Mouse (Mus musculus) hindbrain, embryonic 11.5 days (tissue): ENCODE measurements at regions not wholly inside any gene's neighbourhood (a gene's known extent, or its start where the extent isn't known, plus 50 kb on each side); places are given as distances from the start of the nearest gene placed in this dataset.
A peak's percentile ranks its signal among the peaks of the same experiment; 100 is the strongest.

Experiments used
- ATAC-seq: fragments of 200-750 bp; cut with Nextera tagmentation; 2 replicates; pipeline ENCODE4 v1.8.0; 2017; ENCODE audit warnings: mild to moderate bottlenecking, moderate TSS enrichment, moderate library complexity; ENCODE audit not compliant: low FRiP score
- DNase-seq: peaks from one replicate; pipeline ENCODE4 v3.0.0-alpha.2; 2015; ENCODE audit warnings: low spot score
- H3K27ac ChIP-seq: fragments of 300-500 bp; sonication (generic); 2 replicates; pipeline ENCODE4 v1.5.1; 2014; ENCODE audit warnings: mild to moderate bottlenecking, low read depth, low read length
- H3K27me3 ChIP-seq: fragments of 300-500 bp; sonication (generic); 2 replicates; pipeline ENCODE4 v1.6.1; 2014; ENCODE audit warnings: mild to moderate bottlenecking, low read length, moderate library complexity, mixed read lengths; ENCODE audit not compliant: control insufficient read depth, insufficient read depth
- H3K36me3 ChIP-seq: fragments of 300-500 bp; sonication (generic); 2 replicates; pipeline ENCODE4 v1.6.1; 2014; ENCODE audit warnings: mild to moderate bottlenecking, low read length, moderate library complexity, mixed read lengths; ENCODE audit not compliant: control insufficient read depth, insufficient read depth
- H3K4me1 ChIP-seq: fragments of 300-500 bp; sonication (generic); replicated peaks from 2 replicates; pipeline ENCODE4 v1.6.1; 2014; ENCODE audit warnings: low read length, mixed read lengths; ENCODE audit not compliant: control insufficient read depth, insufficient read depth
- H3K4me2 ChIP-seq: fragments of 300-500 bp; sonication (generic); replicated peaks from 2 replicates; pipeline ENCODE4 v1.6.1; 2014; ENCODE audit warnings: mild to moderate bottlenecking, low read depth, low read length
- H3K4me3 ChIP-seq: fragments of 300-500 bp; sonication (generic); 2 replicates; pipeline ENCODE4 v1.5.1; 2014; ENCODE audit warnings: low read depth, low read length
- H3K9ac ChIP-seq: fragments of 300-500 bp; sonication (generic); 2 replicates; pipeline ENCODE4 v1.6.1; 2014; ENCODE audit warnings: low read depth, low read length
- H3K9me3 ChIP-seq: fragments of 300-500 bp; sonication (generic); 2 replicates; pipeline ENCODE4 v1.6.1; 2016; ENCODE audit warnings: low read length; ENCODE audit not compliant: control insufficient read depth
- WGBS: fragments of 180-500 bp; shearing (Covaris S2); extraction: QIAGEN DNeasy Blood & Tissue Kit; methylation state at CpG from one replicate; pipeline ENCODE4 v1.1.7; 2014; 5-methylcytosine and 5-hydroxymethylcytosine counted together

GRCm38 (mm10) chr11:112855975-112856374, 74.0 kb downstream of the Sox9 start:
- H3K4me1 ChIP-seq: peaks cover 3% of the 10 kb centered on the region
- H3K9ac ChIP-seq: no peak overlapping the region
- 0 out of 2 replicates have a peak, but pooled peaks cover 3% of the 10 kb centered on the region for H3K9me3 ChIP-seq
- no peaks in the 10 kb centered on the region for H3K27me3 ChIP-seq
- DNase-seq (no peak), ATAC-seq (no peak)
- no peak overlapping the region for H3K4me3 ChIP-seq
- H3K4me2 ChIP-seq: no peak overlapping the region
- no peak overlapping the region for H3K27ac ChIP-seq
- no peaks in the 10 kb centered on the region for H3K36me3 ChIP-seq
- 68% methylated on average over 5 of the region's 5 CpGs for WGBS

DNA sequence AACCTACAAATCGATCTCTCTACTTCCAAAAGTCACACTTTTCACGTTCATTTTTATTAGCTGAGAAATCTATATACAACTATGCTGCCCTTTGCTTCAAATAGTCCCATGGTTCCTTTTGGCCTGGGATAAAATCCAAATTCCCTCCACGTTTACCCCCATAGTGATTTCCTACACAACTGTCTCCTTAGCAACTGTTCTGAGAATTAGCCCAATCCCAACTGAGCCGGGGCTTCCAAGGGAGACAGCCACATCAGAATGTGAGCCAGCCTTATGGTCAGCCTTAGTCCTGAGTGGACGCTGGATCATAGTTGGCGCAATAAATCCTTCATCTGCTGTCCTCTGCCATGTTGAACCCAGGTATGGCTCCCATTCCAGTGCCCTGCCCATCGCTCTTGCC, 77.3 kb downstream of the Sox9 start:
- H3K9ac ChIP-seq: no peak overlapping the region
- H3K27ac ChIP-seq: no peak overlapping the region
- no peaks in the 10 kb centered on the region for H3K36me3 ChIP-seq
- no peak overlapping the region for H3K4me2 ChIP-seq
- H3K4me3 ChIP-seq: no peak overlapping the region
- ATAC-seq (no peak), DNase-seq (no peak)
- 0 out of 2 replicates have a peak, but pooled peaks cover 3% of the 10 kb centered on the region for H3K9me3 ChIP-seq
- no peaks in the 10 kb centered on the region for H3K27me3 ChIP-seq
- 79% methylated on average over 7 of the region's 7 CpGs for WGBS
- H3K4me1 ChIP-seq: peaks cover 9% of the 10 kb centered on the region

DNA sequence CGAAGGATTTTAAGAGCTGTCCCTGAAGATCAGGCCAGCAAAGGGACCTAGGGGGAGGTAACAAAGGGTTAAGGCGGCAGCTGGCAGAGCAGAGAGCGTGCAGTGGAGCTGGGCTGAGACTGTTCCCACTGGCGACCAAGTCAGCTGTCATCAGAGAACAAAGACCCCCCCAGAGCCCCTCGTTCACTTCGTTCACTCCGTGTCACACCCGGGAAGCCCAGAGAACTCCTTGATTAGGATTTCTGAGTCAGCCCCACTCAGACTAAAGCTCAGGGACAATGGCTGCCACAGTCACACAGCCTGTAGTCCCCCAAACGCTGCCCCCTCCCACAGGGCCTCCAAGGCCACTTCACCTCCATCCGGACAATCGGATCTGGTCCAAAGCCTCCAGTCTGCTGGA, 78.8 kb downstream of the Sox9 start:
- ATAC-seq: peak; percentile 94
- 0 out of 2 replicates have a peak, but pooled peaks cover 3% of the 10 kb centered on the region for H3K9me3 ChIP-seq
- peaks cover 9% of the 10 kb centered on the region for H3K4me1 ChIP-seq
- 0 out of 2 replicates have a peak overlapping the region, but pooled peaks have one; percentile 11 for H3K4me2 ChIP-seq
- no peak overlapping the region for H3K4me3 ChIP-seq
- DNase-seq: peak; percentile 68
- 15% methylated on average over 9 of the region's 11 CpGs for WGBS
- peak overlapping the region; percentile 33; the same call in 1 of the 2 replicates for H3K9ac ChIP-seq
- H3K27me3 ChIP-seq: no peaks in the 10 kb centered on the region
- no peaks in the 10 kb centered on the region for H3K36me3 ChIP-seq
- peak overlapping the region; percentile 90 for H3K27ac ChIP-seq

- DNase-seq (no peak), ATAC-seq (peak; percentile 54; the same call in 1 of the 2 replicates)
- H3K9ac ChIP-seq: peak overlapping the region; percentile 33; the same call in 1 of the 2 replicates
- H3K4me2 ChIP-seq: no peak overlapping the region
- H3K36me3 ChIP-seq: no peaks in the 10 kb centered on the region
- WGBS: 53% methylated on average over 5 of the region's 5 CpGs
- peak overlapping the region; percentile 90 for H3K27ac ChIP-seq
- 0 out of 2 replicates have a peak, but pooled peaks cover 3% of the 10 kb centered on the region for H3K9me3 ChIP-seq
- peaks cover 9% of the 10 kb centered on the region for H3K4me1 ChIP-seq
- no peak overlapping the region for H3K4me3 ChIP-seq
- no peaks in the 10 kb centered on the region for H3K27me3 ChIP-seq
Observed at GRCm38 (mm10) chr11:112861233-112861632, 79.2 kb downstream of the Sox9 start.

DNA sequence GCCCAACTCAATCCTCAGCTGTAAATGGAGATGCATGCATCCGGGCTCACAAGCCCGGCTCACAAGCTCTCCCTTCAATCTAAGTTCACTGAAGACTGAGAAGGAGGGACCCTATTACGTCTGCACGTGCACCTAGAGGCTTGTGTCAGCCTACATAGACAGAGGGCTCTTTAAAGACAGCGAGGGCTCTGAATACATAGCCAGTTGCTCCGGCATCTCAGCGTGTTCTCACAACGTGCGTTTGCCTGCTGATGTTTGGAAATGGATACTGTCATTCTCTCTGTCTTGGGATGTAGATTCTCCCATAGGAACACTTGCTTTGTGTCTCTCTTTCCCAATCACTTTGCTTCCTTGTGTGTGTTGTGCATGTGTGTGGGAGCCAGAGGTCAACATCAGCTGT, 83.8 kb downstream of the Sox9 start:
- Histone ChIP-seq H3K27me3 (no peaks in the 10 kb centered on the region), H3K27ac (no peak overlapping the region), H3K9me3 (no peaks in the 10 kb centered on the region), H3K4me3 (no peak overlapping the region), H3K9ac (no peak overlapping the region), H3K36me3 (no peaks in the 10 kb centered on the region), H3K4me1 (peaks cover 9% of the 10 kb centered on the region), H3K4me2 (no peak overlapping the region)
- ATAC-seq: no peak
- 85% methylated on average over 9 of the region's 9 CpGs for WGBS
- DNase-seq: no peak

- WGBS: 19% methylated on average over 5 of the region's 5 CpGs
- H3K4me2 ChIP-seq: no peak overlapping the region; the same call in 1 of the 2 replicates
- H3K4me1 ChIP-seq: peaks cover 17% of the 10 kb centered on the region
- H3K36me3 ChIP-seq: no peaks in the 10 kb centered on the region
- no peaks in the 10 kb centered on the region for H3K27me3 ChIP-seq
- H3K9ac ChIP-seq: no peak overlapping the region
- ATAC-seq (no peak), DNase-seq (no peak)
- H3K27ac ChIP-seq: peak overlapping the region; percentile 84
- no peaks in the 10 kb centered on the region for H3K9me3 ChIP-seq
- no peak overlapping the region for H3K4me3 ChIP-seq
Observed at GRCm38 (mm10) chr11:112869571-112869970, 87.5 kb downstream of the Sox9 start.

DNA sequence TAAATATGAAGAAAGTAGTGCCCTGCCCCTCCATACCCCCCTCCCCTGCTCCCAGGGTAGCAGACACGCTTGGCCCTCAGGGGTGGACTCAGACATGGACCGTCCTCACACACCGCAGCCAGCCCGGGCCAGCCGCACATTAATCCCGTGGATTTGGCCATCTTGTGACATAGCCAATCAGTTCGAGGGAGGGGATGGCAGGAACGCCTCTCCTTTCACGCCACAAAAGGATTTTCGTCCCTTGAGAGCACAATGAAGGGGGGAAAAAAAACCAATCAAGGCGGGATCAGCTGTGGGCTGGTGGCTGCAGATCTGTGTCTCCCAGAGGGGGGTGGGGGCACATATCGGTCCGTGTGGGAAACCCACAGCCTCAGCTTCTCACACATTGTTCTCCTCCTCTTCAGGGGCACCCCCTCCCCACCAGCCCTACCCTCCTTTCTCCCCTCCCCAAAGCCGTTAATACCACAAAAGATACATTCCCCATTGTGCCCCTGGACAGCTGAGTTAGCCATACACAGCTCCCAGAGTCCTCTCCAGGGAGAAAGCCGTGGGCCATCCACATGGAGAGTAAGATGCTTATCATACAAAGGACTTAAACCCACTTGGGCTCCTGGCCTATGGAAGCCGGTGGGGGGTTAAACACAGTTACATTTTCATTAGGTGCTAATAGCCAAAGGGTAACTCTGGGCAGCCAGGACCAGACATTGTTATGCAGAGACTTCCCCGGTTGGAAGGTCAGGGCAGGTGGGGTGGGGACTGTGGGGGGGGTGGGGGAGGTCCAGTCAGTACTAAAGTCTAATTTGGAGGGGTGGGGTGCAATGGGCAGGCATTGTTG, 88.4 kb downstream of the Sox9 start:
- H3K4me2 ChIP-seq: peak overlapping the region; percentile 19
- H3K36me3 ChIP-seq: no peaks in the 10 kb centered on the region
- H3K27ac ChIP-seq: peak overlapping the region; percentile 84
- H3K27me3 ChIP-seq: no peaks in the 10 kb centered on the region
- no peaks in the 10 kb centered on the region for H3K9me3 ChIP-seq
- no peak overlapping the region for H3K4me3 ChIP-seq
- H3K4me1 ChIP-seq: peaks cover 17% of the 10 kb centered on the region
- DNase-seq (peak; percentile 89), ATAC-seq (peak; percentile 97)
- no peak overlapping the region for H3K9ac ChIP-seq
- 1% methylated on average over 16 of the region's 17 CpGs for WGBS

DNA sequence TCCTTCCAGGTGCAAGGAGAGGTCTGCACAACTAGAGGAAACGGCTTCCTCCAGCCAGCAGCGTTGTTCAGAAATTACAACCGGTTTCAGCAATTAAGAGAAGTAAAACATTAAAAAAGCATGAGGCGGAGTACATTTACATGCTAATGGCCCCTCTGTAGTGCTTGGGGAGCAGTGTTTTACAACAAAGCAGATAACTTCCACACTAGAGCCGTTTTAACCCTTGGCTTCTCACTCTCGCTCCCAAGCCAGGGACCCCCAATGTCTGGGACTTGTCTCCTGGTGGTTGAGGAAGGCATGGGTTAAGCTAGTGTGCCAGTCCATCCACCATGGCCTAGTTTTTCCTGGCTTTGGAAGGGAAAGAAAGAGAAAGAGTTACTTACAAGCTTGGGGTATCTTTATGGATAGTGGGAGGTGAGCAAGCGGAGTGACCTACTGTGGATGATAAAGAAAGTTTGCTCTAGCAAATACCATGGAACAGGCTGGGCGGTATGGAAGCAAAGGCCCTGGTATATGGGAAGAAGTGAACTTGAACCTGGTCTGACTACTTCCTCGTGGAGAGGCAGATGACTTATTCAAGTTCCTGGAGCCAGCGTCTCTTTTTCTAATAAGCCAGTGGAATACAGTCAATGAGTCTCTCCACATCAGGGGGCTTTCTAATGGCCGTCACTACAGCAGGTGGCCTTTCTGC, 90.8 kb downstream of the Sox9 start:
- Histone ChIP-seq H3K4me3 (no peak overlapping the region), H3K36me3 (no peaks in the 10 kb centered on the region), H3K27me3 (no peaks in the 10 kb centered on the region), H3K27ac (peak overlapping the region; percentile 65; the same call in 1 of the 2 replicates), H3K9me3 (no peaks in the 10 kb centered on the region), H3K4me1 (peaks cover 21% of the 10 kb centered on the region), H3K9ac (no peak overlapping the region), H3K4me2 (no peak overlapping the region)
- ATAC-seq (no peak), DNase-seq (no peak)
- WGBS: 35% methylated on average over 11 of the region's 11 CpGs
